Mouse (Mus musculus): ENCODE measurements around the gene Apod. TPM values are rescaled to one million over a fixed set of nuclear protein-coding genes. Genes with fewer than 3 reads are reported as not detected.

Apod gene
- polyA plus RNA-seq, 1 experiment: 24.1 TPM

- Histone ChIP-seq H3K4me3 (ENCODE audit: insufficient read depth, low read depth, low read length) (no peak overlapping the region), H3K4me1 (ENCODE audit: control insufficient read depth, insufficient read depth, insufficient read length, low read length) (peaks cover 2% of the 10 kb centered on the region; the same call in 1 of the 2 replicates), H3K27ac (replicated peaks; ENCODE audit: low read depth, low read length) (no peak overlapping the region)
Measured at GRCm38 (mm10) chr16:31305199-31305919, 9.2 kb downstream of the Apod start.

DNA sequence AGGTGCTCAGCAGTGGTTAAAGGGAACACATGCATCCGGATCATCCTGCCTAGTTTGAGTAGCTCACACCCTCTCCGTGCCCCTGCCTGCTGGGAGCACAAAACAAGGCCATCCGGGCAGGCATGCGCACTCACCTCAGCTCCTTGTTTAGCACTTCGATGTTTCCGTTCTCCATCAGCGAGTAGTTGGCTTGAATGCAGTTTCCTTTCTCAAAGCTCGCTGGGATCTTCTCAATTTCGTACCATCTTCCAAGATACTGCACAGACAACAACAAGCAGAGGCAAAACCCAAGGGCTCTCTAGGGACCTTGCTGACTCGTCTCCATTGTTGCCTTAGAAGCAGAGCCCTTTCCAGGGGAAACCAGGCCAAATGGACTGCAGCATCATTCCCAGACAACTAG, 11.3 kb downstream of the Apod start:
- Histone ChIP-seq H3K27ac (replicated peaks; ENCODE audit: low read depth, low read length) (peak overlapping the region; percentile 85), H3K4me1 (ENCODE audit: control insufficient read depth, insufficient read depth, insufficient read length, low read length) (peaks cover 2% of the 10 kb centered on the region; the same call in 1 of the 2 replicates), H3K4me3 (ENCODE audit: insufficient read depth, low read depth, low read length) (no peak overlapping the region)

GRCm38 (mm10) chr16:31300883-31301532, 13.6 kb downstream of the Apod start:
- H3K4me3 ChIP-seq (ENCODE audit: insufficient read depth, low read depth, low read length): no peak overlapping the region

GRCm38 (mm10) chr16:31300467-31300866, 14.1 kb downstream of the Apod start:
- no peak overlapping the region for H3K27ac ChIP-seq (replicated peaks; ENCODE audit: low read depth, low read length)
- no peak overlapping the region for H3K4me3 ChIP-seq (ENCODE audit: insufficient read depth, low read depth, low read length)
- peaks cover 2% of the 10 kb centered on the region; the same call in 1 of the 2 replicates for H3K4me1 ChIP-seq (ENCODE audit: control insufficient read depth, insufficient read depth, insufficient read length, low read length)

More at GRCm38 (mm10) chr16:31300883-31301532, 13.6 kb downstream of the Apod start:
- H3K4me1 ChIP-seq (ENCODE audit: control insufficient read depth, insufficient read depth, insufficient read length, low read length): peaks cover 2% of the 10 kb centered on the region; the same call in 1 of the 2 replicates
- H3K27ac ChIP-seq (replicated peaks; ENCODE audit: low read depth, low read length): no peak overlapping the region

- Histone ChIP-seq H3K4me1 (ENCODE audit: control insufficient read depth, insufficient read depth, insufficient read length, low read length) (peaks cover 2% of the 10 kb centered on the region; the same call in 1 of the 2 replicates), H3K27ac (replicated peaks; ENCODE audit: low read depth, low read length) (no peak overlapping the region), H3K4me3 (ENCODE audit: insufficient read depth, low read depth, low read length) (no peak overlapping the region)
Measured at GRCm38 (mm10) chr16:31299960-31300353, 14.7 kb downstream of the Apod start.

GRCm38 (mm10) chr16:31299164-31299959, 15.2 kb downstream of the Apod start:
- H3K27ac ChIP-seq (replicated peaks; ENCODE audit: low read depth, low read length): no peak overlapping the region
- no peak overlapping the region for H3K4me3 ChIP-seq (ENCODE audit: insufficient read depth, low read depth, low read length)
- peaks cover 2% of the 10 kb centered on the region; the same call in 1 of the 2 replicates for H3K4me1 ChIP-seq (ENCODE audit: control insufficient read depth, insufficient read depth, insufficient read length, low read length)

DNA sequence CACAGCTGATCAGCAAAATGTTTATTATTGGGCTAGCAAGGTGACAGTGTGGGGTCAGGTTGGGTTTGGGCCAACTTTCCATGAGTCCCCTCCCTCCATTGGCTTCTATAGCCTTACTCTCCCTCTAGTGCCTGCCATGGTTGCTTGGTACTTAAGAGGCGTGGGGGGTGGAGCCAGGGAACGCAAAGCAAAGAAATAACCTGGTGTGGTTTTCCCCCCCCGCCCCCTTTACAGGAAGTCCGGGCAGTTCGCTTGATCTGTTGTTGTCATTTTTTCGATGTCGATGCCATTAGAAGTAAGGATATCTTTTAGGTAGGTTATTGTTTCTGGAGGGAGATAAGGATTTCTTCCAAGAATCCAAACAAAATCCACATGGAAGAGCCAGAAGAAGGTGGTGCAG, 17.5 kb downstream of the Apod start:
- Histone ChIP-seq H3K27ac (replicated peaks; ENCODE audit: low read depth, low read length) (no peak overlapping the region), H3K4me3 (ENCODE audit: insufficient read depth, low read depth, low read length) (no peak overlapping the region), H3K4me1 (ENCODE audit: control insufficient read depth, insufficient read depth, insufficient read length, low read length) (no peaks in the 10 kb centered on the region)

GRCm38 (mm10) chr16:31293761-31294160, 20.8 kb downstream of the Apod start:
- Histone ChIP-seq H3K4me3 (ENCODE audit: insufficient read depth, low read depth, low read length) (no peak overlapping the region), H3K27ac (replicated peaks; ENCODE audit: low read depth, low read length) (no peak overlapping the region), H3K4me1 (ENCODE audit: control insufficient read depth, insufficient read depth, insufficient read length, low read length) (peaks cover 3% of the 10 kb centered on the region; the same call in 1 of the 2 replicates)

DNA sequence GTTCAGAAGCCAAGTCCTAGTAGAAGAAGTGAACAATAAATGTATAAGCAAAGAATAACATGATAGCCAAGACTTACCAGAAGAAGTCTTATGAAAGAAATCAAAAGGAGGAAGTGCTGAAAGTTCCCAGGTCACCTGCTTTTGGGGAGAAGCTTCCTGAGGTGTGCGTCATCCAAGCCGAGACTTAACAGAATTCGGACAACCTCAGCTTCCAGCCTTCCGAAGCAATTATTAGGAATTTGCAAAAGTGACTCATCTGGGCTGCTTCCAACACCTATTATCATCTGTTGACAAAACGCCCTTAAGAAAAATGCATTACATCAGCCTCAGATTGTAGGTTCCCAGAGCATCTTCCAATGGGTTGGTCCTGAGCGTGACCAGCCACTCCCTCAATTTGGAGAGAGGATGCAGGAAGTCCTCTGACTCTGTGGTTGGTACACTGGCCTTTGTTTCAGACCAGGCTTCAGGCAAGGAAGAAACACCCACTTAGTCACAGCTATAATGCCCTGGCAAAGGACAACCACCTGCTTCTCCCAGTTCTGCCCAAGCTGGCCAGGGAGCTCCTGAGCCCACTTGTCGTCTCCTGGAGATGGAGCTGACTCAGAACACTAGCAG, 23.8 kb downstream of the Apod start:
- H3K4me1 ChIP-seq (ENCODE audit: control insufficient read depth, insufficient read depth, insufficient read length, low read length): peaks cover 6% of the 10 kb centered on the region; the same call in 1 of the 2 replicates
- peak overlapping the region; percentile 36 for H3K4me3 ChIP-seq (ENCODE audit: insufficient read depth, low read depth, low read length)
- peak overlapping the region; percentile 99 for H3K27ac ChIP-seq (replicated peaks; ENCODE audit: low read depth, low read length)

GRCm38 (mm10) chr16:31290281-31290680, 24.3 kb downstream of the Apod start:
- Histone ChIP-seq H3K4me1 (ENCODE audit: control insufficient read depth, insufficient read depth, insufficient read length, low read length) (peaks cover 6% of the 10 kb centered on the region; the same call in 1 of the 2 replicates), H3K27ac (replicated peaks; ENCODE audit: low read depth, low read length) (peak overlapping the region; percentile 99), H3K4me3 (ENCODE audit: insufficient read depth, low read depth, low read length) (peak overlapping the region; percentile 36)

DNA sequence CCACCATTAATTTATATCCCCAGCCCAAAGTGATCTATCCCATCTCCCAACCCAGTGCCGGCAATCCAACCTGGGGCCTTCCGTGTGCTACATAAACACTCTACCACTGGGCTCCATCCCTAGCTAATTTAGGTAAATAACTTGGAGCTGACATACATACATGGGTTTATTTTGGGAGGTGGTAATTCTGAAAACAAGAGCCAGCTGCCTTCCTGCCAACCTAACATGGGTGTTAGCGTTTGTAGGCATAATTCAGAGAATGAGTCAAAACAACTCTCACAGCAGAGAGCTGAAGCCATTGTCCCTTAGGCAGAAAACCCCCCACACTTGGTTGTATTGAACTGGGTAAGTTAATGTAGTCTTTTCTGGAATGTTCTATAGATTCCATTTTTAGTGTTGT, 26.9 kb downstream of the Apod start:
- no peak overlapping the region for H3K4me3 ChIP-seq (ENCODE audit: insufficient read depth, low read depth, low read length)
- no peak overlapping the region for H3K27ac ChIP-seq (replicated peaks; ENCODE audit: low read depth, low read length)
- H3K4me1 ChIP-seq (ENCODE audit: control insufficient read depth, insufficient read depth, insufficient read length, low read length): peaks cover 6% of the 10 kb centered on the region; the same call in 1 of the 2 replicates

DNA sequence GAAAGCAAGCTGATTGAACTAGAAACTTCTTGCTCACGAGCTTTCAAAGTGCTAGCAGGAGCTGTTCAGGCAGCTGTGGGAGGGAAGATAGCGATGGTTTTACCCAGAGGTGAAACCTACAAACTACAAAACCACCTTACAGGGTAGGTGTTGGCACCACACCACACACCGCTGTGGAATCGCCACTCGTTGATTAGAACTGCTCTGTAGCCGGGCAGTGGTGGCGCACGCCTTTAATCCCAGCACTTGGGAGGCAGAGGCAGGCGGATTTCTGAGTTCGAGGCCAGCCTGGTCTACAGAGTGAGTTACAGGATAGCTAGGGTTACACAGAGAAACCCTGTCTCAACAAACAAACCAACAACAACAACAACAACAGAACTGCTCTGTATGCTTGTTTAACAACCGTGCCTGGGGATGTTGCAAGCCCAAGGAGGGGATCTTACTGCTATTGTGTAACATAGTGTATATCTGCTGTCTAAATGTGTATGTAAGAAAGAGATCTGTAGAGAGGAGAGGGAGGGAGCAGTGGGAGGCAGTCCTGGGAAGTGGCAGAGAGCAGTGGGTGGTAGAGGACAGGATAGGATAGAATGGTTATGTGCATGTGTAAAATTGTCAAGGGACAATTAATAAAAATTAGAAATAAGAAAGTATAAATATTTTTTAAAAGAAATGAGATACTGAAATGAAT, 27.7 kb downstream of the Apod start:
- 0 out of 2 replicates have a peak overlapping the region, but pooled peaks have one; percentile 1 for H3K27ac ChIP-seq (replicated peaks; ENCODE audit: low read depth, low read length)
- no peak overlapping the region for H3K4me3 ChIP-seq (ENCODE audit: insufficient read depth, low read depth, low read length)
- H3K4me1 ChIP-seq (ENCODE audit: control insufficient read depth, insufficient read depth, insufficient read length, low read length): peaks cover 12% of the 10 kb centered on the region; the same call in 1 of the 2 replicates

DNA sequence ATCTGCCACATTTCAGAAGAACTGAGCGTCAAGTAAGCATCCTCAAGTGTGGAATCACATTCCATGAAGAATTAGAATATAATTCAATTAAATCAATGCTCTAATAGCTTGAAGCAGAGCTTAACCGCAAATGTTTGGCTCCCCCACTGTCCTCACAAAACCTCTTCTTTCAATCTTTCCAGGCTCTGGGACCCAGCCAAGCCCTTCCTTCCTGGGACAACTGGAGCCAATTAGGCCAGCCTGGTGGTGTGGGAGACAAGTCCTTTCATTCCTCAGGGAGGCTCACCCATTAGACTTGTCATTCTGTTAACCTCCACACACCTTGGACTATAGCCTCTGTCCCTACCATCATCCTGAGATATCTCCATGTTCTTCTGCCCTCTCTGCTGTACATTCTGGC, 32.6 kb downstream of the Apod start:
- H3K4me3 ChIP-seq (ENCODE audit: insufficient read depth, low read depth, low read length): no peak overlapping the region
- 0 out of 2 replicates have a peak overlapping the region, but pooled peaks have one; percentile 32 for H3K27ac ChIP-seq (replicated peaks; ENCODE audit: low read depth, low read length)
- peaks cover 20% of the 10 kb centered on the region for H3K4me1 ChIP-seq (ENCODE audit: control insufficient read depth, insufficient read depth, insufficient read length, low read length)

GRCm38 (mm10) chr16:31280176-31280575, 34.4 kb downstream of the Apod start:
- Histone ChIP-seq H3K4me3 (ENCODE audit: insufficient read depth, low read depth, low read length) (no peak overlapping the region), H3K4me1 (ENCODE audit: control insufficient read depth, insufficient read depth, insufficient read length, low read length) (peaks cover 19% of the 10 kb centered on the region), H3K27ac (replicated peaks; ENCODE audit: low read depth, low read length) (no peak overlapping the region)
